Mouse (Mus musculus): ENCODE measurements around the gene Gm5447. TPM values are rescaled to one million over a fixed set of nuclear protein-coding genes. Genes with fewer than 3 reads are reported as not detected.

Gene Gm5447
- total RNA-seq, 4 experiments from 2014 or later: 0.18 TPM; not detected in 3

- peak in 1 of 2 experiments; percentile 38 for DNase-seq (ENCODE audit: low spot score in 2 of 2)
Observed at GRCm38 (mm10) chr13:30985598-30986466, 11.8 kb downstream of the Gm5447 start.

- no peak for DNase-seq (ENCODE audit: low spot score in 2 of 2)
Observed at GRCm38 (mm10) chr13:30986934-30987455, 13.0 kb downstream of the Gm5447 start.

GRCm38 (mm10) chr13:30987686-30988085 is 13.7 kb downstream of the Gm5447 start:
- no peak for DNase-seq (ENCODE audit: low spot score in 2 of 2)

- no peak for DNase-seq (ENCODE audit: low spot score in 2 of 2)
Observed at GRCm38 (mm10) chr13:30989710-30990109, 15.7 kb downstream of the Gm5447 start.

- no peak for DNase-seq (ENCODE audit: low spot score in 2 of 2)
Observed at GRCm38 (mm10) chr13:30990233-30990632, 16.2 kb downstream of the Gm5447 start.

GRCm38 (mm10) chr13:30993819-30994218 is 19.8 kb downstream of the Gm5447 start:
- DNase-seq (ENCODE audit: low spot score in 2 of 2): peak; percentile 31 to 64

DNA sequence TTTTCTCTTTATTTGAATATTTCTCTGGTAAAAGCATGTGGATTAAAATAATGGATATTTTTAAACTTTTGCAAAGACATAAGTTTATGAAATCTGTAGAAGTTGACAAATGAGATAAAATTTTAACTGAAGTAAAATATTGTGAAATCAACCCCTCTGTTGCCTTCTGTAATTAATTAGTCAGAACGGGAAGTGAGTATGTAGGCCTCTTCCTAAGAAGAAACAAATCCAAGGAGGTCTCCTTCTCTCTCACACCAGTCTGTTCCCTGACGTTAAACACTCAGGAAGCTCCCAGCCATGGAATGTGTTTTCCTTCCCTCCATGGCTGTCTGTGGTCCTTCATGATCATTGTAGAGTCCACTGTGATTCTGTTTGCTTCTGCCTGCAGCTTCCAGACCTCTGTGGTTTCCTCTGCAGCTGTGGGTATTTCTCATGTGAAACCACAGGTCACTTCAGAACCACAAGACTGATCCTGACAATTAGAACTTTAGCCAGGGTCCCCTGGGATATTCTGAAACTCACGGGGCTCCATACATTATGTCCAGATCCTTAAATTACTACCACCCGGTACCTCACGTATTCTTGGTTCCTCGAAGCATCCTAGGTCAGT is 20.4 kb downstream of the Gm5447 start:
- no peak for DNase-seq (ENCODE audit: low spot score in 2 of 2)

- DNase-seq (ENCODE audit: low spot score in 2 of 2): no peak
Observed at GRCm38 (mm10) chr13:30997526-30998253, 23.7 kb downstream of the Gm5447 start.

DNA sequence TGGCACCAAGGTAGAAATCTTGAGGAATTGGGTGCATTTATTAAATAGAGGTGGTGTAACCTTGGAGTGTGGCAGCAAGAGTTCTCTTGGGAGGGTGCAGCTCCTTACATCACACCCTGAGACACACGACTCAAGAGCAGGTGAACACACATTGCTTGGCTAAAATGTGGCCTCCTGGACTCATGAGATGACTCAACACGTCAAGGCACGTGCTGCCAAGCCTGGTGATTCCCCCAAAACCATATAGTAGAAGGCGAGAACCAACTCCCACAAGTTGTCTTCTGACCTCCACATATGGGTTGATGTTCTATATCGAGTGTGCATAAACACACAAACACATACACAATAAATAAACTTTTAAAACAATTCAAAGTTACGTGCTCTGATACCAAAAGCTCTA is 25.8 kb downstream of the Gm5447 start:
- no peak for DNase-seq (ENCODE audit: low spot score in 2 of 2)

- DNase-seq (ENCODE audit: low spot score in 2 of 2): no peak
Observed at GRCm38 (mm10) chr13:31004458-31004857, 30.5 kb downstream of the Gm5447 start.

DNA sequence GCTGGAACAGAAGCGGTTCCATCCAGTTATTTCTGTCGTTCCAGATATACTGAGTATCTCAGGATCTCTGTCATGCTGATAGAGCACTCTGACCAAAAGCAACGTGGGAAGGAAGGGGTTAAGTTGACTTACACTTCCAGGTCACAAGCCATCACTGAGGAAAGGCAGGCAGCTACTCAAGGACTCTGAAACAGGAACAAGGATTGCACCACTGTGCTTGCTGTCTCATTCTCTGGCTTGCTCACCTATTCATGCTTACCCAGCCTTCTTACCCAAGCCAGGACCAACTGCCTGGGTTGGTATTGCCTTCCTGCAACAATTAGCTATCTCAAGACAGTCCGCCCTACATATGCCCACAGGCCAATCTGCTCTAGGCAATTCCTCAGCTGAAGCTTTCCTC is 31.0 kb downstream of the Gm5447 start:
- no peak for DNase-seq (ENCODE audit: low spot score in 2 of 2)

DNA sequence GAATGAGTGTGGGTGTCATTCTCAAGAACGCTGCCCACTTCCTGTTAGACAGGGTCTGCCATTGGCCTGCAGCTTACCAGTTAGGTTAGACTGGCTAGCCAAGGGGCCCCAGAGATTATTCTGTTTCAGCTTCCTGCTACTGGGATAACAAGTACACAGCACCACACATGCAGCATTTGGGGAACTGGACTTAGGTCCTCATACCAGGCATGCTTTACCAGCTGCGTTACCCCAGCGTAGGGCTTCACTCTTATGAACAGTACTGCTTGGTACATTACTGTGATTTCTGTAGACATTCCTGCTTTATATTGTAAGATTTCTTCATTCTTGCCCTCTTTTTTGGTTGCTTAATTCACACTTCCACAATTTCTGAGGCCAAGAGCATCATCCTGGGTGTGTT is 43.5 kb downstream of the Gm5447 start:
- DNase-seq (ENCODE audit: low spot score in 2 of 2): no peak

- DNase-seq (ENCODE audit: low spot score in 2 of 2): no peak
Observed at GRCm38 (mm10) chr13:31021514-31021913, 47.5 kb downstream of the Gm5447 start.

- DNase-seq (ENCODE audit: low spot score in 2 of 2): no peak
Observed at GRCm38 (mm10) chr13:31021927-31022326, 47.9 kb downstream of the Gm5447 start.

- DNase-seq (ENCODE audit: low spot score in 2 of 2): no peak
Observed at GRCm38 (mm10) chr13:31023664-31024063, 49.7 kb downstream of the Gm5447 start.

Other genes starting within 250 kb of the Gm5447 start
- under 1 TPM; 0.17 to 0.18 (median 0.18) TPM for gene Irf4, start 225.0 kb upstream of the Gm5447 start, total RNA-seq (2022)
- 1 to 10 TPM in 2 of 4 experiments, under 1 TPM in 2; 0.64 to 1.1 (median 0.90) TPM for gene Hus1b, start 26.4 kb upstream of the Gm5447 start, total RNA-seq (2022)
- gene Exoc2, start 111 bp upstream of the Gm5447 start, total RNA-seq (2022): 10 to 100 TPM; 37.6 to 42.7 (median 40.4) TPM

Data from layer of hippocampus, adult 8-10 months (tissue).